Mouse (Mus musculus) frontal cortex, postnatal 14 days (tissue): ENCODE data around the gene Tmem256.

Source experiments
- DNase-seq, 2 experiments: peaks; one replicate each; pipeline ENCODE4 v3.0.0; 2022; ENCODE audit warnings: low spot score in 2 of 2

The Tmem256 gene

DNA sequence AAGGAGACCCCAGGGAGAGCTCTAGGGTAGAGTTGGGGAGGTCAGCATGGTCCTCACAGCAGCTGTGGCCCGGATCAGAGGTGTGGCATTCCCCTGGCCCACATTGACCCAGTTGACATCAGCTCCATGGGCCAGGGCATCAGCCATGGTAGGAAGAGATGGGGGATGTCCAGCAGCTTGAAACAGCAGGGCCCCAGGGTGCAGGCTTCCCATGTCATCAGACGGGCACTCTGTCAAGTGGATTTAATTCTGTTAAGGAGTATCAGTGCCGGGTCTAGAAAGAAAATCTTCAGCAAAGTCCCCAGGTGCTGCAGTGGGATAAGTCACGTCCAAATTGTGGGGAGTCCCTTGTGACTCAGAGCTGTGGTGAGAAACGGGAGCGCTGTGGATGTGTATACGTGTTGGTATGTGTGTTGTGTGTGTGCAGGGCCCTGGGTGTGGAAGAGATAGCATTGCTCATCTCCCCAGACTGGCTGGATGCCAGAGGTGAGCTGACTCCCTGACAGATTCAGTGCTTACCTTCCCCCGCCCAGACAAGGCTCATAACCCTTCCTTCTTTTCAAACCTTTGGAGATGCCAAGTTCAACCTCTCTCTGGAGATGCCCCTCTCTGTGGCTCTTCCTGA is 45.3 kb downstream of the Tmem256 start:
- no peak for DNase-seq

DNA sequence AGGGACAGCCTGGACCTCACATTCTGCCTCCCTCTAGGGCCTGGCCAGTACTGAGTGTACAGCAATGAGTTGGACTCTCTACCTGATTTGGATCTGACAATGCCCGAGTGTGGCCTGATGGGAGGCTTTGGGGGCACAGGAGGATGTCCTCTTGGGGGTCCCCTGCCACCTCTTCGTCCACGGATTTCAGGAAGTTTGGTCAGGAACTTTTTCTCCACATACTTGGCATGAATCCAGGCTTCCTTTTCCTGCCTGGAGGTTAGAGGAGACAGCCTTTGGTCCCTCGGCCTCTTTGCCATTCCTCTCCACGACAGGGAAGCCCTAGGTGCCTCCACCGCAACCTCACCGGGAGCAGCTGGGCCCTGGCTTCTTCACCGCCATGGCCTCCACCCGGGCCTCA is 45.9 kb downstream of the Tmem256 start:
- DNase-seq = no peak

DNA sequence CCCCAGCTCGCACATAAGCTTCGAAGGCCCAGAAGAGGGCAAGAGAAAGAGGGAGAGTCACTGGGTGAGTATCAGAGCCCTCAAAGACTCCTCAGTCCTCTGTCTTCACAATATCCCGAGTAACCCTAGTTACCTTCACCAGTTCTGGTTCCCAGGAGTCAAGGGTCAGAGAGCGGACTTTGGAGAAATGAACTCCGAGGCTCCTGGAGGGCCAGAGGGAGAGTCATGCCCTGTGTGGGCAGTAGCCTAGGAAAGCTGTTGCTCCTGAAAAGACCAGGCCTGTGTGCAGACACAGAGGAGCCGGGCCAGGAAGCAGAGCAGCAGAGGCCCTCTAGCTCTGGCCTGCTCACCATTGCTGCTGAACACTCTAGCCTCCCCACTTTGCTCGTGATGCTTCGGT is 46.3 kb downstream of the Tmem256 start:
- DNase-seq = no peak

DNA sequence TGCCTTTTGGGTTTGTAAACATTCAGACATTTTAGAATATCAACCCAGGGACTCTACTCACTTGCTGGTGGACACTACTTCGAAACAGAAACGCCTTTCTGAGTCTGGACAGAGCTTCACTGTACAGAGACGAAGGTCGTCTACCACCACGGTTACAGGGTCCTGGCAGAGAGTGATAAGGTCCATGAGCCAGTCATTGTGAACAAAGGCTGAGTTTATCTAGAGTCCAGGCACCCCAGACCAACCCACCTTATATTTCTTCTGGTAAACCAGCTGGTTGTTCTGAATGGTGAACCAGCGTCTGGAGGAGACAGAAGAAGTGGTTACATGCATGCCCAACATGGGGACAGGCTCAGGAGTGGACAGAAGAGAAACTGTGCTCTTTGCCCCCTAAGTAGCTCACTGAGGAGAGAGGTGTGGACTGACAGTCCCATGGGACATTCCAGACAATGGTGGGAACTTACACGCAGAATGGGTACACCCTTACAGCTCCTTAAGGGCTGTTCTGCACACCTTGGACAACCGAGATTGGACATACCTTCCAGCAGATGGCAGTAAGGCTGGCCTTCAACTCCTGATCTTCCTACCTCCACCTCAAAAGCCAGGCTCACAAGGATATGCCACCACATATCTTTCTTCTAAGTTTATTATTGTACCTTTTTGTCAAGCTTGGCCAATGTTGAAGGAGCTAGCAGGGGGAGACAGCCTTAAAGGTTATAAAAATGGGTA is 48.8 kb downstream of the Tmem256 start:
- DNase-seq = no peak
